Mouse (Mus musculus): ENCODE data around the gene Gclc.

The Gclc gene

GRCm38 (mm10) chr9:77787936-77788335 is 33.6 kb downstream of the Gclc start:
- DNase-seq, result no peak

GRCm38 (mm10) chr9:77789615-77790348 is 35.4 kb downstream of the Gclc start:
- DNase-seq, result no peak

GRCm38 (mm10) chr9:77793838-77794237 is 39.5 kb downstream of the Gclc start:
- no peak for DNase-seq

GRCm38 (mm10) chr9:77802461-77802860 is 48.1 kb downstream of the Gclc start:
- no peak for DNase-seq

- DNase-seq, result no peak
These were observed 52.1 kb downstream of the Gclc start for GRCm38 (mm10) chr9:77806426-77806825.

- DNase-seq, result peak; percentile 98
These were observed 52.7 kb downstream of the Gclc start for GRCm38 (mm10) chr9:77806842-77807668.

- DNase-seq, result peak; percentile 95
These were observed 54.1 kb downstream of the Gclc start for GRCm38 (mm10) chr9:77808481-77808880.

- peak; percentile 87 for DNase-seq
These were observed 64.5 kb downstream of the Gclc start for GRCm38 (mm10) chr9:77818858-77819257.

- no peak for DNase-seq
These were observed 65.0 kb downstream of the Gclc start for GRCm38 (mm10) chr9:77819318-77819717.

- peak; percentile 95 for DNase-seq
These were observed 66.5 kb downstream of the Gclc start for GRCm38 (mm10) chr9:77820836-77821235.

GRCm38 (mm10) chr9:77825380-77825961 is 71.1 kb downstream of the Gclc start:
- peak; percentile 98 for DNase-seq

GRCm38 (mm10) chr9:77826237-77826636 is 71.9 kb downstream of the Gclc start:
- peak; percentile 92 for DNase-seq

GRCm38 (mm10) chr9:77828531-77828965 is 74.2 kb downstream of the Gclc start:
- DNase-seq, result peak; percentile 97

- peak; percentile 97 for DNase-seq
These were observed 80.1 kb downstream of the Gclc start for GRCm38 (mm10) chr9:77834259-77834993.

- peak; percentile 71 for DNase-seq
These were observed 80.8 kb downstream of the Gclc start for GRCm38 (mm10) chr9:77835122-77835521.

GRCm38 (mm10) chr9:77835756-77836155 is 81.4 kb downstream of the Gclc start:
- DNase-seq, result peak; percentile 60

GRCm38 (mm10) chr9:77838586-77838985 is 84.3 kb downstream of the Gclc start:
- peak; percentile 99 for DNase-seq
